Comparison of ENCODE assay signal across 10 mouse cellular contexts in the genomic region with DNA sequence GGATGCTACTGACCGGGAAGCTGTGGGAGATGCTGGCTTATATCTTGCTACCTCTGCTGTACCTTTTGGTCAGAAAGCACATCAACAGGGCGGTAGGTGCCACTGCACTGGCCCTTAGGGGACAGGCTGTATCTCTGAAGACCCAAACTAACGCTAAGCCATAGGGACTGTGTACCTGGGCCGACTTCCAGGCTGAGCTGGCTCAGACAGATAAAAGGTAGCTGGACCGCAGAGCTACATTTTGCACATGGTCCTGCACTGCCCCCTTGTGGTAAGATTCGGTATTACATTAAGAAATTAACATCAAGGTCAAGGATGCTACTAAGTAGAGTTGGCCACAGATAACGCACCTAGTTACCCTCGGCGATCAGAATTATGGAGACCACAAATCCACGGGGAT. TPM values are rescaled to one million over a fixed set of nuclear protein-coding genes. Genes with fewer than 3 reads are reported as not detected.
A peak's percentile ranks its signal among the peaks of the same experiment; 100 is the strongest.
DNase-seq lines count a peak whose midpoint lies in the region; ATAC-seq and TF ChIP-seq lines count a peak whose summit lies in the region.
"Had no signal": no experiment of that assay in that cellular context is flagged by ENCODE, and none has a peak within 500 bp of the region (broad histone marks: within the 10 kb centered on the region; RNA-seq: fewer than 3 reads in every experiment).

No protein-coding gene starts in this region.

- no peaks in the 10 kb centered on the region for H3K36me3 ChIP-seq in ES-E14 (ENCODE audit: control insufficient read depth, insufficient read depth, low read length, poor library complexity, severe bottlenecking)
- H3K36me3 ChIP-seq in limb, embryonic 11.5 days (ENCODE audit: control insufficient read depth, insufficient read depth, low read length), result no peaks in the 10 kb centered on the region
- H3K36me3 ChIP-seq: stomach, embryonic 15.5 days had no signal

- DNase-seq in 416B (ENCODE audit: low read depth) (peak; percentile 78), ES-E14 (ENCODE audit: low read depth, low spot score) (peak; percentile 65)
- DNase-seq in cerebellum, adult 2 months, result peak; percentile 75 to 79
- peak; percentile 53 to 94 for DNase-seq in frontal cortex, adult 2 months (ENCODE audit: extremely low spot score in 1 of 2, low spot score in 1 of 2)
- peak; percentile 88 for DNase-seq in induced T-regulatory cell, adult 2 months (ENCODE audit: low read depth)
- peak; percentile 58 for DNase-seq in limb, embryonic 11.5 days (ENCODE audit: low spot score)
- peak; percentile 89 for DNase-seq in naive thymus-derived CD4-positive, alpha-beta T cell, adult 2 months (ENCODE audit: low read depth)
- DNase-seq in thymus, postnatal 14 days, result peak; percentile 75

- no peaks in the 10 kb centered on the region for H3K27me3 ChIP-seq in cerebellum, adult 2 months (ENCODE audit: control insufficient read depth, insufficient read depth, low read length)
- H3K27me3 ChIP-seq in limb, embryonic 11.5 days (ENCODE audit: control insufficient read depth, insufficient read depth, low read length), result 0 out of 2 replicates have a peak, but pooled peaks cover 4% of the 10 kb centered on the region

- no peak overlapping the region for H3K27ac ChIP-seq in ES-E14 (ENCODE audit: insufficient read depth, low read depth, low read length, poor library complexity, severe bottlenecking)
- no peak overlapping the region for H3K27ac ChIP-seq in cerebellum, adult 2 months (ENCODE audit: insufficient read depth, low read length)
- H3K27ac ChIP-seq in limb, embryonic 11.5 days (replicated peaks; ENCODE audit: low read depth, low read length), result no peak overlapping the region
- H3K27ac ChIP-seq: stomach, embryonic 15.5 days had no signal

- WGBS in cerebellum, adult 2 months, result 16% methylated on average over 10 of the region's 10 CpGs
- 22% methylated on average over 10 of the region's 10 CpGs for WGBS in limb, embryonic 11.5 days

- no peak for ATAC-seq in limb, embryonic 11.5 days (ENCODE audit: insufficient number of reproducible peaks, low FRiP score, low TSS enrichment, low read depth)

- H3K9me3 ChIP-seq in ES-E14 (ENCODE audit: control insufficient read depth, insufficient read depth, low read depth, low read length), result no peaks in the 10 kb centered on the region
- H3K9me3 ChIP-seq in limb, embryonic 11.5 days (ENCODE audit: control insufficient read depth, low read length), result no peaks in the 10 kb centered on the region
- H3K9me3 ChIP-seq: stomach, embryonic 15.5 days had no signal

- no peak for TF ChIP-seq POLR2A in cerebellum, adult 2 months (IDR thresholded peaks at IDR 0.05; ENCODE audit: borderline replicate concordance, insufficient read depth, low read length)

- in situ Hi-C loops in ES-E14 (cut with MboI; ENCODE audit: low sequenced_read_pairs in 2 of 2, unreplicated experiment in 2 of 2), result no loop called here

- H3K9ac ChIP-seq in ES-E14 (ENCODE audit: insufficient read depth, low read depth, low read length, poor library complexity, severe bottlenecking), result no peak overlapping the region
- no peak overlapping the region for H3K9ac ChIP-seq in limb, embryonic 11.5 days (ENCODE audit: low read length)
- H3K9ac ChIP-seq: stomach, embryonic 15.5 days had no signal

- H3K4me1 ChIP-seq in ES-E14 (ENCODE audit: control insufficient read depth in 2 of 2, insufficient read depth in 2 of 2, low read length in 2 of 2, poor library complexity in 1 of 2), result peaks cover 0 to 8% of the 10 kb centered on the region in 2 experiments; a peak in 2 of 4 replicates
- H3K4me1 ChIP-seq in cerebellum, adult 2 months (ENCODE audit: control insufficient read depth, insufficient read depth, low read length), result peaks cover 3% of the 10 kb centered on the region; the same call in 1 of the 2 replicates
- peaks cover 6% of the 10 kb centered on the region; the same call in 1 of the 2 replicates for H3K4me1 ChIP-seq in limb, embryonic 11.5 days (ENCODE audit: control insufficient read depth, insufficient read depth, low read length)

- peak; percentile 90 for TF ChIP-seq CTCF in cerebellum, adult 2 months (IDR thresholded peaks at IDR 0.05; ENCODE audit: borderline replicate concordance, insufficient read depth, low read depth, low read length)

- H3K4me2 ChIP-seq in limb, embryonic 11.5 days (ENCODE audit: low read depth, severe bottlenecking), result no peak overlapping the region
- H3K4me2 ChIP-seq: stomach, embryonic 15.5 days had no signal

- no peak overlapping the region for H3K4me3 ChIP-seq in ES-E14 (ENCODE audit: insufficient read depth in 1 of 2, low read depth in 1 of 2, low read length in 2 of 2, poor library complexity in 1 of 2, severe bottlenecking in 1 of 2)
- no peak overlapping the region for H3K4me3 ChIP-seq in cerebellum, adult 2 months (replicated peaks; ENCODE audit: insufficient read depth, low read depth, low read length)
- no peak overlapping the region for H3K4me3 ChIP-seq in limb, embryonic 11.5 days (ENCODE audit: low read depth, low read length)
- H3K4me3 ChIP-seq: stomach, embryonic 15.5 days had no signal

TF ChIP-seq in ES-E14, 5 proteins besides CTCF, POLR2A, EP300 and RAD21:
- TF ChIP-seq ZNF384 (IDR thresholded peaks at IDR 0.05; ENCODE audit: low read depth, low read length) (no peak), ZC3H11A (IDR thresholded peaks at IDR 0.05; ENCODE audit: borderline replicate concordance, low read depth, low read length) (peak; percentile 61; the same call in 1 of the 2 replicates)

RNA-seq across cellular contexts. Expression of gene Gpr157, which starts 11.7 kb away (rescaled TPM):
- 0.58 and 0.71 TPM in 2 replicates for total RNA-seq in ES-E14 (2012; rRNA removed)
- 2.9 and 3.1 TPM in 2 replicates for polyA plus RNA-seq in cerebellum, adult 2 months (2012; rRNA removed)
- polyA plus RNA-seq in frontal cortex, adult 2 months (2012; rRNA removed), result 1.4 and 1.8 TPM in 2 replicates
- 0.29 and 0.47 TPM in 2 replicates for polyA plus RNA-seq in limb, embryonic 11.5 days (2014; fragmentation: Nextera tagmentation; extraction: Ambion mirVana)

RNA-seq across cellular contexts. Expression of gene Slc2a5, which starts 20.2 kb away (rescaled TPM):
- 2.4 and 3.2 TPM in 2 replicates for total RNA-seq in ES-E14 (2012; rRNA removed)
- polyA plus RNA-seq in cerebellum, adult 2 months (2012; rRNA removed), result 1.7 and 2.2 TPM in 2 replicates
- 4.7 and 7.6 TPM in 2 replicates for polyA plus RNA-seq in frontal cortex, adult 2 months (2012; rRNA removed)
- polyA plus RNA-seq in limb, embryonic 11.5 days (2014; fragmentation: Nextera tagmentation; extraction: Ambion mirVana), result 1.1 and 1.8 TPM in 2 replicates

RNA-seq across cellular contexts. Expression of gene Slc2a7, which starts 49.9 kb away (rescaled TPM):
- total RNA-seq in ES-E14 (2012; rRNA removed), result 2.5 and 2.6 TPM in 2 replicates
- polyA plus RNA-seq in cerebellum, adult 2 months (2012; rRNA removed), result not detected in 2 replicates
- not detected in 2 replicates for polyA plus RNA-seq in frontal cortex, adult 2 months (2012; rRNA removed)
- polyA plus RNA-seq in limb, embryonic 11.5 days (2014; fragmentation: Nextera tagmentation; extraction: Ambion mirVana), result not detected in 2 replicates
- polyA plus RNA-seq: gonadal fat pad, adult 2 months had no signal
